Mouse (Mus musculus) embryonic facial prominence, embryonic 10.5 days (tissue): ENCODE measurements around the gene Gm21974. TPM values are rescaled to one million over a fixed set of nuclear protein-coding genes. Genes with fewer than 3 reads are reported as not detected.
"Not testable (repeated sequence)": the region's sequence is repeated elsewhere in the genome, so short reads cannot be mapped to it uniquely, and the experiment has no call there.

Experiments
- DNase-seq: peaks from one replicate; pipeline ENCODE4 v3.0.0-alpha.2; 2017; ENCODE audit warnings: low spot score
- H3K27ac ChIP-seq: fragments of 300-500 bp; sonication (generic); replicated peaks from 2 replicates; pipeline ENCODE4 v1.5.1; 2016; ENCODE audit warnings: mild to moderate bottlenecking
- H3K27me3 ChIP-seq: fragments of 300-500 bp; sonication (generic); replicated peaks from 2 replicates; pipeline ENCODE4 v1.6.1; 2016; ENCODE audit warnings: low read depth, mild to moderate bottlenecking; ENCODE audit not compliant: poor library complexity, severe bottlenecking
- H3K36me3 ChIP-seq: fragments of 300-500 bp; sonication (generic); replicated peaks from 2 replicates; pipeline ENCODE4 v1.6.1; 2016; ENCODE audit warnings: mild to moderate bottlenecking, moderate library complexity
- H3K4me1 ChIP-seq: fragments of 300-500 bp; sonication (generic); 2 replicates; pipeline ENCODE4 v1.6.1; 2016
- H3K4me3 ChIP-seq: fragments of 300-500 bp; sonication (generic); 2 replicates; pipeline ENCODE4 v1.5.1; 2016; ENCODE audit warnings: mild to moderate bottlenecking, moderate library complexity
- H3K9me3 ChIP-seq: fragments of 300-500 bp; sonication (generic); 2 replicates; pipeline ENCODE4 v1.6.1; 2016; ENCODE audit warnings: mild to moderate bottlenecking
- WGBS: fragments of 180-500 bp; shearing (Covaris S2); methylation state at CpG from one replicate; pipeline ENCODE4 v1.1.7; 2016; 5-methylcytosine and 5-hydroxymethylcytosine counted together
- polyA plus RNA-seq: library from polyadenylated mRNA; unstranded; fragments of >200 nt; fragmentation: Nextera tagmentation; extraction: Ambion mirVana; gene quantifications from 2 replicates; pipeline ENCODE4 v1.2.1, GENCODE M21; 2016

The Gm21974 gene
- polyA plus RNA-seq, 1 experiment from 2014 or later: not detected

- Histone ChIP-seq H3K4me3 (peak within 1 kb of the TSS; percentile 80), H3K4me1 (peaks cover 13% of the 10 kb centered on the region), H3K36me3 (peaks cover 57% of the 10 kb centered on the region), H3K27ac (peak within 1 kb of the TSS; percentile 92), H3K9me3 (no peaks in the 10 kb centered on the region), H3K27me3 (no peaks in the 10 kb centered on the region)
- DNase-seq: peak; percentile 93
- 1% methylated on average over 40 of the region's 40 CpGs for WGBS
These were observed 17.1 kb upstream of the Gm21974 start, which contains the start of gene Kat8 for GRCm38 (mm10) chr7:127912190-127912871. Gene Kat8 (plus strand): TSS chr7:127912516.

- Histone ChIP-seq H3K27me3 (no peaks in the 10 kb centered on the region), H3K36me3 (peaks cover 55% of the 10 kb centered on the region), H3K27ac (no peak overlapping the region), H3K4me1 (peaks cover 26% of the 10 kb centered on the region), H3K9me3 (no peaks in the 10 kb centered on the region), H3K4me3 (no peak overlapping the region)
- WGBS: 89% methylated on average over 4 of the region's 4 CpGs
- no peak for DNase-seq
These were observed 13.4 kb upstream of the Gm21974 start for GRCm38 (mm10) chr7:127908656-127909055.

- Histone ChIP-seq H3K27me3 (no peaks in the 10 kb centered on the region), H3K9me3 (no peaks in the 10 kb centered on the region), H3K4me3 (no peak overlapping the region), H3K4me1 (peaks cover 20% of the 10 kb centered on the region), H3K36me3 (peaks cover 55% of the 10 kb centered on the region), H3K27ac (no peak overlapping the region)
- WGBS: 93% methylated on average over 12 of the region's 12 CpGs
- DNase-seq: no peak
These were observed 12.7 kb upstream of the Gm21974 start for GRCm38 (mm10) chr7:127907939-127908338.

- H3K27me3 ChIP-seq: no peaks in the 10 kb centered on the region
- no peaks in the 10 kb centered on the region for H3K9me3 ChIP-seq
- H3K4me1 ChIP-seq: peaks cover 16% of the 10 kb centered on the region
- DNase-seq: peak; percentile 88
- WGBS: 8% methylated on average over 38 of the region's 38 CpGs
- peaks cover 43% of the 10 kb centered on the region for H3K36me3 ChIP-seq
- peak within 1 kb of the TSS; percentile 95 for H3K27ac ChIP-seq
- peak within 1 kb of the TSS; percentile 71 for H3K4me3 ChIP-seq
These were observed 8.9 kb upstream of the Gm21974 start, which contains the start of gene Bckdk for GRCm38 (mm10) chr7:127903971-127904796. Gene Bckdk (plus strand): TSS chr7:127904082.

- H3K27ac ChIP-seq: no peak overlapping the region
- no peak for DNase-seq
- H3K4me3 ChIP-seq: no peak overlapping the region
- H3K27me3 ChIP-seq: no peaks in the 10 kb centered on the region
- 73% methylated on average over 2 of the region's 2 CpGs for WGBS
- peaks cover 16% of the 10 kb centered on the region for H3K4me1 ChIP-seq
- no peaks in the 10 kb centered on the region for H3K9me3 ChIP-seq
- H3K36me3 ChIP-seq: peaks cover 19% of the 10 kb centered on the region
These were observed 6.5 kb upstream of the Gm21974 start for GRCm38 (mm10) chr7:127901772-127902171.

GRCm38 (mm10) chr7:127899997-127900396 is 4.7 kb upstream of the Gm21974 start:
- DNase-seq: no peak
- Histone ChIP-seq H3K4me3 (no peak overlapping the region), H3K36me3 (peaks cover 1% of the 10 kb centered on the region), H3K27ac (no peak overlapping the region), H3K4me1 (peaks cover 16% of the 10 kb centered on the region), H3K9me3 (no peaks in the 10 kb centered on the region), H3K27me3 (no peaks in the 10 kb centered on the region)
- WGBS: 52% methylated on average over 7 of the region's 7 CpGs

GRCm38 (mm10) chr7:127898179-127898956 is 3.1 kb upstream of the Gm21974 start:
- 35% methylated on average over 10 of the region's 10 CpGs for WGBS

GRCm38 (mm10) chr7:127897542-127897941 is 2.3 kb upstream of the Gm21974 start:
- Histone ChIP-seq H3K27me3 (no peaks in the 10 kb centered on the region), H3K4me1 (peaks cover 16% of the 10 kb centered on the region), H3K27ac (no peak overlapping the region), H3K36me3 (peaks cover 13% of the 10 kb centered on the region), H3K4me3 (no peak overlapping the region), H3K9me3 (no peaks in the 10 kb centered on the region)
- DNase-seq: no peak
- WGBS: 90% methylated on average over 7 of the region's 7 CpGs

More at GRCm38 (mm10) chr7:127898179-127898956, 3.1 kb upstream of the Gm21974 start:
- Histone ChIP-seq H3K36me3 (peaks cover 5% of the 10 kb centered on the region), H3K4me3 (no peak overlapping the region), H3K27me3 (no peaks in the 10 kb centered on the region), H3K27ac (no peak overlapping the region), H3K4me1 (peaks cover 16% of the 10 kb centered on the region), H3K9me3 (no peaks in the 10 kb centered on the region)
- DNase-seq: no peak

GRCm38 (mm10) chr7:127896384-127896783 is 1.1 kb upstream of the Gm21974 start:
- H3K4me3 ChIP-seq: no peak overlapping the region
- peaks cover 23% of the 10 kb centered on the region for H3K36me3 ChIP-seq
- H3K4me1 ChIP-seq: peaks cover 16% of the 10 kb centered on the region
- whole genome bisulfite sequencing: 59% methylated on average over 13 of the region's 13 CpGs
- no peaks in the 10 kb centered on the region for H3K27me3 ChIP-seq
- no peak overlapping the region; the same call in 1 of the 2 replicates for H3K27ac ChIP-seq
- DNase-seq: peak; percentile 61
- no peaks in the 10 kb centered on the region for H3K9me3 ChIP-seq

GRCm38 (mm10) chr7:127895891-127896290 is 637 bp upstream of the Gm21974 start:
- peaks cover 16% of the 10 kb centered on the region for H3K4me1 ChIP-seq
- H3K27ac ChIP-seq: peak overlapping the region; percentile 57; the same call in 1 of the 2 replicates
- not testable (repeated sequence) for H3K9me3 ChIP-seq, H3K27me3 ChIP-seq, DNase-seq
- WGBS: 68% methylated on average over 7 of the region's 7 CpGs
- peak overlapping the region; percentile 64 for H3K4me3 ChIP-seq
- peaks cover 28% of the 10 kb centered on the region for H3K36me3 ChIP-seq

- WGBS: 78% methylated on average over 5 of the region's 5 CpGs
- H3K4me1 ChIP-seq: peaks cover 15% of the 10 kb centered on the region
- H3K4me3 ChIP-seq: peak overlapping the region; percentile 64
- H3K36me3 ChIP-seq: peaks cover 42% of the 10 kb centered on the region
- no peaks in the 10 kb centered on the region for H3K9me3 ChIP-seq
- no peak overlapping the region for H3K27ac ChIP-seq
- DNase-seq: no peak
- H3K27me3 ChIP-seq: no peaks in the 10 kb centered on the region
These were observed 774 bp downstream of the Gm21974 start for GRCm38 (mm10) chr7:127894480-127894879.

GRCm38 (mm10) chr7:127890798-127891197 is 4.5 kb downstream of the Gm21974 start, which contains the start of gene Prss53:
Gene Prss53 (minus strand): TSS chr7:127890970.
- Histone ChIP-seq H3K9me3 (no peaks in the 10 kb centered on the region), H3K4me1 (peaks cover 13% of the 10 kb centered on the region), H3K27me3 (no peaks in the 10 kb centered on the region), H3K27ac (no peak within 1 kb of the TSS), H3K36me3 (peaks cover 79% of the 10 kb centered on the region), H3K4me3 (no peak within 1 kb of the TSS)
- WGBS: 38% methylated on average over 4 of the region's 4 CpGs
- DNase-seq: no peak
